Mouse (Mus musculus) neural tube, embryonic 14.5 days (tissue): ENCODE results near the gene Wfikkn2. TPM values are rescaled to one million over a fixed set of nuclear protein-coding genes. Genes with fewer than 3 reads are reported as not detected.

ENCODE experiments used
- ATAC-seq: fragments of 200-750 bp; cut with Nextera tagmentation; 2 replicates; pipeline ENCODE4 v1.8.0; 2017; ENCODE audit warnings: low read depth, mild to moderate bottlenecking, moderate TSS enrichment, moderate library complexity
- H3K27ac ChIP-seq: fragments of 300-500 bp; sonication (generic); 2 replicates; pipeline ENCODE4 v1.5.1; 2014; ENCODE audit warnings: low read depth, mild to moderate bottlenecking, control low read depth, low read length, moderate library complexity, mixed read lengths
- H3K27me3 ChIP-seq: fragments of 300-500 bp; sonication (generic); 2 replicates; pipeline ENCODE4 v1.6.1; 2014; ENCODE audit warnings: low read length; ENCODE audit not compliant: control insufficient read depth, insufficient read depth
- H3K36me3 ChIP-seq: fragments of 300-500 bp; sonication (generic); 2 replicates; pipeline ENCODE4 v1.6.1; 2014; ENCODE audit warnings: low read length, mixed read lengths; ENCODE audit not compliant: control insufficient read depth, insufficient read depth
- H3K4me1 ChIP-seq: fragments of 300-500 bp; sonication (generic); 2 replicates; pipeline ENCODE4 v1.6.1; 2014; ENCODE audit warnings: low read length; ENCODE audit not compliant: control insufficient read depth, insufficient read depth
- H3K4me2 ChIP-seq: fragments of 300-500 bp; sonication (generic); 2 replicates; pipeline ENCODE4 v1.6.1; 2014; ENCODE audit warnings: mild to moderate bottlenecking, low read depth, low read length, control low read depth
- H3K4me3 ChIP-seq: fragments of 300-500 bp; sonication (generic); 2 replicates; pipeline ENCODE4 v1.5.1; 2014; ENCODE audit warnings: low read depth, low read length, control low read depth, mixed read lengths
- H3K9ac ChIP-seq: fragments of 300-500 bp; sonication (generic); replicated peaks from 2 replicates; pipeline ENCODE4 v1.6.1; 2014; ENCODE audit warnings: low read depth, mild to moderate bottlenecking, control low read depth, low read length, mixed read lengths
- H3K9me3 ChIP-seq: fragments of 300-500 bp; sonication (generic); 2 replicates; pipeline ENCODE4 v1.6.1; 2016; ENCODE audit warnings: low read length; ENCODE audit not compliant: control insufficient read depth
- WGBS: fragments of 180-500 bp; shearing (Covaris S2); extraction: QIAGEN DNeasy Blood & Tissue Kit; methylation state at CpG from one replicate; pipeline ENCODE4 v1.1.7; 2014; 5-methylcytosine and 5-hydroxymethylcytosine counted together
- polyA plus RNA-seq: library from polyadenylated mRNA; unstranded; fragments of >200 nt; fragmentation: Nextera tagmentation; extraction: Ambion mirVana; gene quantifications from 2 replicates; pipeline ENCODE4 v1.2.1, GENCODE M21; 2014

The Wfikkn2 gene
- 0.24 and 1.8 TPM in 2 replicates for polyA plus RNA-seq

DNA sequence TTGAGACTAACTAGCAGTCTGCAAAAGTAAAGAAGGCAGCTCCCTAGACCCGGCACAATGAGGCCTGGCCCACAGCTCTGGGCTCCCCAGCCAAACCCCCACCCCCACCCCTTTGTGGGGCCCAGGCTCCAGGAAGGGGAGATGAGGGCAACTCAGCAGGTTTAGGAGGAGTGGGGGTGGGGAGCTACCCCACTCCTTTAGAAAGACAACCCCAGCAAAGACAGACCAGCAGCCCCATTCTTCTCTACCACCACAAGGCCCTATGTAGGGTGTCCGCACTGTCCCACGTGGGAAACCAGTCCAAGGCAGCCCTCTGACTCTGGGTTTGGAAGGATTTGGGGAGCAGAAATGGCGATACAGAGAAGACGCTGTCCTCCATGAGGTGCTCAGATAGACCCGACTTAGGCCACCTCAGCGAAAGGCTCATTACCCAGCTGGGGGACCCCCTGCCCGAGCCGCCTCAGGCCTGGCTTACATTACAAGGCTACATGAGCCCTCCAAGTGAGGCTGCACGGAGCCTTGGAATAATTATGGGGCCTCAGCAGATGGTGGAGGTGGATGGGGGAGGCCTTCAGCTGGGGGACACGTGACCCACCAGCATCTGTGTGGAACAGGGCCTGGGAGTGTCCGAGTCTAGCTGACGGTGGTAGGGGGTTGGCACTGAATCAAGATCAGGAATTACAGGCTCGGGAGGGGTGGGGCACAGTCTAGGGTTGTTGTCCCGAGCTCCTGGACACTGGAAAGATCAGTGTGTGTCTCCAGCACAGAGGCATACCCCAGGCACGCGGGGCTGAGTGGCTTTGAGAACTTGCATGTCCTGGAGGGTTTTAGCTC lies at the start of gene Wfikkn2:
TSS of gene Wfikkn2 (minus strand) at position 51 of the 834 bp plus-strand sequence.
- no peak within 1 kb of the TSS for H3K9ac ChIP-seq
- no peak within 1 kb of the TSS for H3K4me2 ChIP-seq
- H3K27me3 ChIP-seq = no peaks in the 10 kb centered on the region
- H3K27ac ChIP-seq = 0 out of 2 replicates have a peak within 1 kb of the TSS, but pooled peaks have one; percentile 12
- ATAC-seq = peak; percentile 76
- 41% methylated on average over 17 of the region's 17 CpGs for WGBS
- H3K4me3 ChIP-seq = no peak within 1 kb of the TSS
- peaks cover 16% of the 10 kb centered on the region for H3K4me1 ChIP-seq
- no peaks in the 10 kb centered on the region for H3K9me3 ChIP-seq
- no peaks in the 10 kb centered on the region for H3K36me3 ChIP-seq

DNA sequence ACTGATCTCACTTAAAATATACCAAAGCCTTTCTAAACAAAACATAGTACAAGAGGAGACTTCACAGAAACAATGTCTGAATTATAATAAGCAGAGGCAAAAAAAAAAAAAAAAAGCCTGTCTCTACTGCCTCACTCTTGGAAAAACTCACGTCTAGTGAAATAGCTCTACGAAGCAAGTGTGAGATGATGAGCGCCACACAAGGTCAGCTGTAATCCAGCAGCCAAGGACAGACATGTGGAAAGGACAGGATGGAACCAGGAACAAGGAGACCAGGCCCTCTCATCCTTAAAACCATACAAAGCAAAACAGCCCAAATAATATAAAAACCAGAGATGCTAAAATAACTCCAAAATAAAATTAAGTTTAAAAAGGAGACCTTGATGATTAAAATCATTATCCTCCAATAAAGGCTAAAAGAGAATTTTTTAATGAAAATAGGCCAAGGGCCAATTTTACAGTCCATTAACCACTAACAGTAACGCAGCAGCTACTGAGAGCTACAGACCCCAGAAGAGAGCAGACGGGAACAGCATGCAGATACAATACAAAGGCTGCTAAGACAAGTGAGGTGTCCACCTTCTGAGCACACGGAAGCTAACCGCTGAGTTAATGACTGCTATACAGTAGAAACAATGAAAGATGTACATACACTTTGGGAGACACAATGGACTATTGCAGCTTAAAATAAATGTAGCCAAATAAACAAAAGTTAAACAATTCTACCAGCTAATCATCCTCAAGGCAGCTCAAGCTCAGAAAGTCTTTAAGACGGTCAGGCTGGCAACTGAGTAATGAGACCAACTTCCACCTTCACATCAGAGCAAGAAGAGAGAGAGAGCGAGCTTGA lies 49.4 kb upstream of the Wfikkn2 start:
- H3K4me2 ChIP-seq = no peak overlapping the region
- no peak for ATAC-seq
- 44% methylated on average over 9 of the region's 9 CpGs for WGBS
- no peaks in the 10 kb centered on the region for H3K9me3 ChIP-seq
- H3K4me3 ChIP-seq = no peak overlapping the region
- peaks cover 77% of the 10 kb centered on the region for H3K36me3 ChIP-seq
- H3K27me3 ChIP-seq = no peaks in the 10 kb centered on the region
- no peaks in the 10 kb centered on the region for H3K4me1 ChIP-seq
- H3K27ac ChIP-seq = no peak overlapping the region
- no peak overlapping the region for H3K9ac ChIP-seq

DNA sequence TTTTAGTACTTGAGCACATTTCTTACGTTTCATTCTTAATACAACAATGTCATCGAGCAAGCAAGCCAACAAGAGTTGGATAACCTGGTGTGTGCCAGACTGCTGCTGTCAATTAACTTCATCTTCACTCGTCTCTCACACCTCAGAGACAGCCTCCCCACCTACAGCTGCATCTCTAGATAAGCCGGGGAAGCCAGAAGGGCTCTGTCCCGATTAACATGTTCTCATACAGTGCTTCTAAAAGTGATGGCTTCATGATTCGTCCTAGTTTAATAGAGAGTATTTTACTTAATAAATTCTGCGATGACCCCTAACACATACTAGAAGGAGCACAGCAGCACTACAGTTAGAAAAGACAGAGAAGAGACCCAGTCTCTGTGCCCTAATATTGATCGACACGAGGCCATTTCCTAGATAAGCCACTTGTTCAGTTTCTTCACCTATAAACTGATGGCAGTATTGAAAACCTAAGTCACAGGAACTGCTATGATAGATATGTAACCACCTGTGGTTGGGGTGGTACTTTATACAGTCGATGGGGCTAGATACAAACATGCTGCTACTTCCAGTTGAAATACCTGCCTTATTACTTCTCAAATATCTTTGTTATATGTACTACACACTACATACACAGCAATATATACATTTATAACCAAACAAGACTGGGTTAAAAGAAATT lies 44.4 kb upstream of the Wfikkn2 start:
- Histone ChIP-seq H3K27ac (no peak overlapping the region), H3K36me3 (peaks cover 63% of the 10 kb centered on the region), H3K27me3 (no peaks in the 10 kb centered on the region), H3K4me3 (no peak overlapping the region), H3K4me1 (no peaks in the 10 kb centered on the region), H3K9ac (no peak overlapping the region), H3K9me3 (no peaks in the 10 kb centered on the region), H3K4me2 (no peak overlapping the region)
- 94% methylated on average over 10 of the region's 10 CpGs for WGBS
- ATAC-seq = no peak

DNA sequence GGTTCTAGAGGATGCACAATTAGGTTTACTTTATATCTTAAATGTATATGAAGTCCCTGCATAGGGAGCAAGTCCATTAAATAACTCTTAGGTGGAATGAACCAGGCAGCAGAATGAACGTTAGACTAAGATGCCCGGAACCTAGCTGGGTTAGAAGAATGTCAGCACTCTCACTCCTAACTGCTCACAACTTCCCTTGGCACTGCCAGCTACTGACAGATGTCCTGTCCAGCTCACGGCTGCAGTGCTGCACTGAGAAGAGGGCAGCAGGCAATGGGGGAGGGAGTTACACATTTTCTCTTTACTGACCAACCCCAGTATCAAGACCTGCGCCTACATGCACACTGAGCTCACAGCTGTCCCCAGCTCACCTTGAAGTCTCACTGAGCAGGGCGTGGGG lies 41.3 kb upstream of the Wfikkn2 start:
- Histone ChIP-seq H3K9me3 (no peaks in the 10 kb centered on the region), H3K36me3 (peaks cover 50% of the 10 kb centered on the region), H3K27me3 (no peaks in the 10 kb centered on the region), H3K27ac (no peak overlapping the region), H3K4me1 (no peaks in the 10 kb centered on the region), H3K4me2 (no peak overlapping the region), H3K9ac (no peak overlapping the region), H3K4me3 (no peak overlapping the region)
- ATAC-seq = no peak
- WGBS = 96% methylated on average over 5 of the region's 5 CpGs

DNA sequence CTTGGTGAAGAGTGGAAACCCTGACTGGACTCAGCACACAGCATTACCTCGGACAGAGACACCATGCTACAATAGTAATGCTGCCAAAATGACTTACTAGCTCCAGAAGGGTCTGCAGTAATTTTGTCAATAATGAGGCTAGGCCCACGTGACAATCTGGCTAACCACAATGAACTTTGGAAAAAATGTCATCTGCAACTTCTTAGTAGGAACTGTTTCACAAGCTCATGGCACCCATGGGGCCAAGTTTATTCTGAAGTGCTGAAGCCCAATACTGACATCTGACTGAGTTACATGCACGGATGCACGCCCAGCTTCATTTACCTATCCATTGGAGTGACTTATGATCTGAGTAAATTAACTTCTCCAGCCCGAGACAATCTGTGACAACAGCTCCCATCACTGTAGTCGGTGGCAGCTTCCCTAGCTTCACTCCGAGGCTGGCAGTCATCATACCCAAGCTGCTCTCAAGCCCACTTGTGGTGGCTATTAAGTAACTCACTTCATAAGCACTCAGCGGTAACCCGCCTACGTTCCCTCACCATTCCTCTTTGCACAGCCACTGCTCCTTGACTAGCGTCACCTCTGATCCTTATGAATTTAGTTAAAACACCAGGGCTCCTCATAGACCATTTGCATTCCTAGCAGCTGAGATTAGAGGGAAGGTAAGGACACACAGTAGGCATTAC lies 40.2 kb upstream of the Wfikkn2 start:
- Histone ChIP-seq H3K4me2 (no peak overlapping the region), H3K9ac (no peak overlapping the region), H3K9me3 (no peaks in the 10 kb centered on the region), H3K4me1 (no peaks in the 10 kb centered on the region), H3K4me3 (no peak overlapping the region), H3K36me3 (peaks cover 41% of the 10 kb centered on the region), H3K27ac (no peak overlapping the region), H3K27me3 (no peaks in the 10 kb centered on the region)
- 0 out of 2 replicates have a peak, but pooled peaks have one; percentile 14 for ATAC-seq
- WGBS = 84% methylated on average over 11 of the region's 11 CpGs

DNA sequence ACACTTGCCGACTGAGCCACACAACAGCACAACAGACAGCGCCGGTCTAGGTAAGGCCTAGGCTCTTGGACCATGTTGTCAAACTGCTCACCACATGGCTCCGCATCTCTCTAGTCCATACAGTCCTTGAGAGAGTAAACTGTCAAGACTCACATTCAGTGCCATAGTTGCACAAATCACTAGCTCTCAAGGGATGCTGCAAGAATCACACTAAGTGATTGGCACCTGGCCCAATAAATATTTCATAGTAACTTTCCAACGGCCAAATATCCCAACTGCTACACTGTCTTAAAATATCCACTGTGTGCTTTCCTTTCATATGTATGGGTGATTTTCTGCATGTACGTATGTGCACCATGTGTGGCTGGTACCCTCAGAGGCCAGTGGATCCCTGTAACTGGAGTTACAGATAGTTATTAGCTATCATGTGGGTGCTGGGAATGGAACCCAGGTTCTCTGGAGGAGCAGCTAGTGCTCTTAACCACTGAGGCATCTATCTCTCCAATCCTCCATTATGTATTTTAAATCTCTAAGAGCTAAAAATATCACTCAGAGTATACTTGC lies 37.8 kb upstream of the Wfikkn2 start:
- no peaks in the 10 kb centered on the region for H3K27me3 ChIP-seq
- WGBS = 92% methylated on average over 6 of the region's 6 CpGs
- no peak for ATAC-seq
- no peaks in the 10 kb centered on the region for H3K4me1 ChIP-seq
- H3K4me3 ChIP-seq = no peak overlapping the region
- H3K4me2 ChIP-seq = no peak overlapping the region
- H3K36me3 ChIP-seq = peaks cover 21% of the 10 kb centered on the region
- no peaks in the 10 kb centered on the region for H3K9me3 ChIP-seq
- H3K27ac ChIP-seq = no peak overlapping the region
- H3K9ac ChIP-seq = no peak overlapping the region

DNA sequence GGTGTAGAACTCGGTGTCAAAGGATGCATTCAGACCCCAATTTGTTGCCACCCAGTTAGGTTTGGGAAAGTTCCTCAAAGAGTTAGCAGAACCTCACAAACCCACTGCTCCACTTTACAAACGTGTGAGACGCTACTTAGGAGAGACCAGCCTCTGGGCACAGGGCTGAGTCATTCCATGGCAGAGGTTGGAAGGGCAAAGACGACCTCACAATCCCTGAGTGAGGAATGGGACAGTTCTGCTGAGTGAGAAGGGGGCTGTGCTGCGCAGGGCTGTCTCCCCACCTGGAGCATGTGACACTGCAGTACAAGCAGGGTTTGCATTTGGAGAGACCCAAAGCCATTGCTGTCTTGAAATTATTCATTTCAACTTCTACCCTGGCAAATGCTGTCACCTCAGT lies 36.5 kb upstream of the Wfikkn2 start:
- 70% methylated on average over 5 of the region's 5 CpGs for WGBS
- H3K4me2 ChIP-seq = no peak overlapping the region
- no peaks in the 10 kb centered on the region for H3K4me1 ChIP-seq
- no peak for ATAC-seq
- no peaks in the 10 kb centered on the region for H3K27me3 ChIP-seq
- H3K4me3 ChIP-seq = no peak overlapping the region
- H3K9ac ChIP-seq = no peak overlapping the region
- H3K36me3 ChIP-seq = peaks cover 9% of the 10 kb centered on the region
- no peak overlapping the region for H3K27ac ChIP-seq
- no peaks in the 10 kb centered on the region for H3K9me3 ChIP-seq
